Mouse (Mus musculus): Measurements from ENCODE around the gene Rab8b. TPM values are rescaled to one million over a fixed set of nuclear protein-coding genes. Genes with fewer than 3 reads are reported as not detected.
"Not testable (repeated sequence)": the region's sequence is repeated elsewhere in the genome, so short reads cannot be mapped to it uniquely, and the experiment has no call there.

The Rab8b gene
- total RNA-seq, 1 experiment from 2014 or later = 87.3 TPM

- ATAC-seq (replicated peaks; ENCODE audit: low read depth, poor library complexity, severe bottlenecking) = peak; percentile 34; the same call in 1 of the 2 replicates
These were observed 31.4 kb downstream of the Rab8b start for GRCm38 (mm10) chr9:66887960-66888610.

- no peak for ATAC-seq (replicated peaks; ENCODE audit: low read depth, poor library complexity, severe bottlenecking)
These were observed 32.1 kb downstream of the Rab8b start for GRCm38 (mm10) chr9:66887301-66887902.

- ATAC-seq (replicated peaks; ENCODE audit: low read depth, poor library complexity, severe bottlenecking) = peak; percentile 48
These were observed 32.7 kb downstream of the Rab8b start for GRCm38 (mm10) chr9:66886818-66887217.

- no peak for ATAC-seq (replicated peaks; ENCODE audit: low read depth, poor library complexity, severe bottlenecking)
These were observed 33.1 kb downstream of the Rab8b start for GRCm38 (mm10) chr9:66886366-66886765.

- ATAC-seq (replicated peaks; ENCODE audit: low read depth, poor library complexity, severe bottlenecking) = no peak
These were observed 34.9 kb downstream of the Rab8b start for GRCm38 (mm10) chr9:66884609-66885008.

- ATAC-seq (replicated peaks; ENCODE audit: low read depth, poor library complexity, severe bottlenecking) = 0 out of 2 replicates have a peak, but pooled peaks have one; percentile 21
These were observed 36.0 kb downstream of the Rab8b start for GRCm38 (mm10) chr9:66883500-66883899.

- ATAC-seq (replicated peaks; ENCODE audit: low read depth, poor library complexity, severe bottlenecking) = peak; percentile 66
These were observed 37.1 kb downstream of the Rab8b start for GRCm38 (mm10) chr9:66882406-66882821.

GRCm38 (mm10) chr9:66881858-66882257 is 37.6 kb downstream of the Rab8b start:
- no peak for ATAC-seq (replicated peaks; ENCODE audit: low read depth, poor library complexity, severe bottlenecking)

- ATAC-seq (replicated peaks; ENCODE audit: low read depth, poor library complexity, severe bottlenecking) = no peak
These were observed 38.7 kb downstream of the Rab8b start for GRCm38 (mm10) chr9:66880752-66881151.

- ATAC-seq (replicated peaks; ENCODE audit: low read depth, poor library complexity, severe bottlenecking) = 0 out of 2 replicates have a peak, but pooled peaks have one; percentile 19
These were observed 40.0 kb downstream of the Rab8b start for GRCm38 (mm10) chr9:66879486-66879885.

GRCm38 (mm10) chr9:66878899-66879298 is 40.6 kb downstream of the Rab8b start:
- no peak for ATAC-seq (replicated peaks; ENCODE audit: low read depth, poor library complexity, severe bottlenecking)

GRCm38 (mm10) chr9:66876577-66876976 is 42.9 kb downstream of the Rab8b start:
- ATAC-seq (replicated peaks; ENCODE audit: low read depth, poor library complexity, severe bottlenecking) = no peak

GRCm38 (mm10) chr9:66874297-66874696 is 45.2 kb downstream of the Rab8b start:
- ATAC-seq (replicated peaks; ENCODE audit: low read depth, poor library complexity, severe bottlenecking) = no peak

GRCm38 (mm10) chr9:66873531-66873930 is 46.0 kb downstream of the Rab8b start:
- 0 out of 2 replicates have a peak, but pooled peaks have one; percentile 42 for ATAC-seq (replicated peaks; ENCODE audit: low read depth, poor library complexity, severe bottlenecking)

- not testable (repeated sequence) for ATAC-seq (replicated peaks; ENCODE audit: low read depth, poor library complexity, severe bottlenecking)
These were observed 46.5 kb downstream of the Rab8b start for GRCm38 (mm10) chr9:66873009-66873408.

GRCm38 (mm10) chr9:66872015-66872727 is 47.3 kb downstream of the Rab8b start:
- no peak for ATAC-seq (replicated peaks; ENCODE audit: low read depth, poor library complexity, severe bottlenecking)

GRCm38 (mm10) chr9:66864708-66865107 is 54.8 kb downstream of the Rab8b start:
- no peak for ATAC-seq (replicated peaks; ENCODE audit: low read depth, poor library complexity, severe bottlenecking)

GRCm38 (mm10) chr9:66863456-66863855 is 56.0 kb downstream of the Rab8b start:
- no peak for ATAC-seq (replicated peaks; ENCODE audit: low read depth, poor library complexity, severe bottlenecking)

- ATAC-seq (replicated peaks; ENCODE audit: low read depth, poor library complexity, severe bottlenecking) = no peak
These were observed 57.3 kb downstream of the Rab8b start for GRCm38 (mm10) chr9:66862202-66862601.

- ATAC-seq (replicated peaks; ENCODE audit: low read depth, poor library complexity, severe bottlenecking) = no peak
These were observed 58.3 kb downstream of the Rab8b start for GRCm38 (mm10) chr9:66861104-66861767.

Measured in common myeloid progenitor, adult 5-6 weeks (primary cell).